Mouse (Mus musculus) CH12.LX (cell line): ENCODE data around the gene Spen. TPM values are rescaled to one million over a fixed set of nuclear protein-coding genes. Genes with fewer than 3 reads are reported as not detected.
"Not testable (repeated sequence)": the region's sequence is repeated elsewhere in the genome, so short reads cannot be mapped to it uniquely, and the experiment has no call there.

Experiments used
- DNase-seq: peaks from one replicate; pipeline ENCODE4 v3.0.0-alpha.2; 2013; ENCODE audit errors: extremely low read depth
- H3K27ac ChIP-seq: 2 replicates; pipeline ENCODE4 v1.5.1; 2012; ENCODE audit warnings: low read depth, mild to moderate bottlenecking, control low read depth, moderate library complexity; ENCODE audit not compliant: insufficient read depth
- H3K27me3 ChIP-seq: replicated peaks from 2 replicates; pipeline ENCODE3; 2012; ENCODE audit warnings: inconsistent platforms
- H3K36me3 ChIP-seq, 2 experiments: replicated peaks in 1 of 2; 2 replicates each; pipeline versions ENCODE3 to v1.6.1; 2012; ENCODE audit warnings: inconsistent platforms in 1 of 2, low read length in 1 of 2, mild to moderate bottlenecking in 1 of 2, mixed read lengths in 1 of 2, moderate library complexity in 1 of 2; ENCODE audit not compliant: control insufficient read depth in 1 of 2, insufficient read depth in 1 of 2
- H3K4me1 ChIP-seq, 2 experiments: 2 replicates each; pipeline ENCODE4 v1.6.1; 2012; ENCODE audit warnings: inconsistent platforms in 1 of 2, moderate library complexity in 1 of 2; ENCODE audit not compliant: insufficient read depth in 2 of 2, control insufficient read depth in 1 of 2
- H3K4me2 ChIP-seq: 2 replicates; pipeline ENCODE4 v1.6.1; 2012; ENCODE audit warnings: low read depth, mild to moderate bottlenecking, control low read depth; ENCODE audit not compliant: poor library complexity, insufficient read depth, severe bottlenecking
- H3K4me3 ChIP-seq, 3 experiments: fragments of 150-350 bp in 1 of 3; sonication (generic) in 1 of 3; replicated peaks in 1 of 3; 2 replicates each; pipeline versions ENCODE3 to v1.5.1; 2011 to 2012; ENCODE audit warnings: low read depth in 2 of 3, low read length in 2 of 3, mild to moderate bottlenecking in 2 of 3, moderate library complexity in 2 of 3, control low read depth in 1 of 3, improper control_type of control experiment in 1 of 3, inconsistent platforms in 1 of 3, mixed read lengths in 1 of 3; ENCODE audit not compliant: poor library complexity in 1 of 3
- H3K79me2 ChIP-seq: replicated peaks from 2 replicates; pipeline ENCODE4 v1.6.1; 2012; ENCODE audit warnings: mild to moderate bottlenecking, moderate library complexity; ENCODE audit not compliant: control insufficient read depth, poor library complexity, insufficient read depth, severe bottlenecking; ENCODE audit errors: extremely low read depth
- H3K9ac ChIP-seq: 2 replicates; pipeline ENCODE4 v1.6.1; 2012; ENCODE audit warnings: low read depth, mild to moderate bottlenecking, control low read depth, moderate library complexity; ENCODE audit not compliant: insufficient read depth
- H3K9me3 ChIP-seq: replicated peaks from 2 replicates; pipeline ENCODE3; 2012; ENCODE audit warnings: low read length, inconsistent platforms, mixed read lengths
- CHD2 ChIP-seq: IDR thresholded peaks from 2 replicates; pipeline ENCODE4 v1.6.1; 2011; ENCODE audit warnings: low read length, improper control_type of control experiment
- E2F4 ChIP-seq: IDR thresholded peaks from 2 replicates; pipeline ENCODE4 v1.6.1; 2011; ENCODE audit warnings: low read depth, low read length, improper control_type of control experiment; ENCODE audit not compliant: insufficient replicate concordance
- ETS1 ChIP-seq: conservative IDR thresholded peaks from 2 replicates; pipeline ENCODE4 v1.6.1; 2012; ENCODE audit warnings: low read depth, mild to moderate bottlenecking, inconsistent platforms, low read length, improper control_type of control experiment, moderate library complexity
- HCFC1 ChIP-seq: IDR thresholded peaks from 2 replicates; pipeline ENCODE4 v1.6.1; 2012; ENCODE audit warnings: low read depth, mild to moderate bottlenecking, inconsistent platforms, low read length, improper control_type of control experiment
- KAT2A ChIP-seq: IDR thresholded peaks from 2 replicates; pipeline ENCODE4 v1.6.1; 2012; ENCODE audit warnings: low read length, improper control_type of control experiment, inconsistent platforms; ENCODE audit not compliant: insufficient replicate concordance
- MAX ChIP-seq: IDR thresholded peaks from 2 replicates; pipeline ENCODE4 v1.6.1; 2011; ENCODE audit warnings: low read length, improper control_type of control experiment
- MAZ ChIP-seq: IDR thresholded peaks from 2 replicates; pipeline ENCODE4 v1.6.1; 2012; ENCODE audit warnings: low read depth, mild to moderate bottlenecking, inconsistent platforms, low read length, improper control_type of control experiment, moderate library complexity
- MEF2A ChIP-seq: IDR thresholded peaks from 2 replicates; pipeline ENCODE4 v1.6.1; 2014; ENCODE audit warnings: low read depth, mild to moderate bottlenecking, inconsistent platforms, low read length, improper control_type of control experiment, borderline replicate concordance
- MXI1 ChIP-seq: IDR thresholded peaks from 2 replicates; pipeline ENCODE4 v1.6.1; 2011; ENCODE audit warnings: mild to moderate bottlenecking, low read depth, low read length, improper control_type of control experiment
- NELFE ChIP-seq: IDR thresholded peaks from 2 replicates; pipeline ENCODE4 v1.6.1; 2011; ENCODE audit warnings: low read depth, low read length, improper control_type of control experiment
- NRF1 ChIP-seq: IDR thresholded peaks from 2 replicates; pipeline ENCODE4 v1.6.1; 2014; ENCODE audit warnings: low read depth, mild to moderate bottlenecking, inconsistent platforms, low read length, improper control_type of control experiment, moderate library complexity
- PAX5 ChIP-seq: IDR thresholded peaks from 2 replicates; pipeline ENCODE4 v1.6.1; 2012; ENCODE audit warnings: low read length, inconsistent platforms, mixed read lengths
- POLR2A ChIP-seq: IDR thresholded peaks from 2 replicates; pipeline ENCODE4 v1.6.1; 2011; ENCODE audit warnings: low read depth, mild to moderate bottlenecking, improper control_type of control experiment, low read length
- TBP ChIP-seq: conservative IDR thresholded peaks from 2 replicates; pipeline ENCODE4 v1.6.1; 2011; ENCODE audit warnings: low read depth, low read length, improper control_type of control experiment
- UBTF ChIP-seq: IDR thresholded peaks from 2 replicates; pipeline ENCODE4 v1.6.1; 2012; ENCODE audit warnings: low read depth, mild to moderate bottlenecking, inconsistent platforms, low read length, improper control_type of control experiment, moderate library complexity
- USF2 ChIP-seq: conservative IDR thresholded peaks from 2 replicates; pipeline ENCODE4 v1.6.1; 2011; ENCODE audit warnings: low read depth, low read length, improper control_type of control experiment
- ZC3H11A ChIP-seq: IDR thresholded peaks from 2 replicates; pipeline ENCODE4 v1.6.1; 2012; ENCODE audit warnings: low read depth, mild to moderate bottlenecking, inconsistent platforms, low read length, improper control_type of control experiment
- dilution Hi-C: fragments of 300-500 bp; cut with MboI; formaldehyde crosslinking; loops from 2 replicates; pipeline ENCODE4 v1.14.3; 2020; ENCODE audit warnings: low sequenced_read_pairs; ENCODE audit not compliant: extremely low pct_unique_long_range_greater_than_20kb, extremely low pct_ligation_motif_present
- in situ Hi-C: fragments of 300-500 bp; cut with MboI; formaldehyde crosslinking; loops from 3 replicates; pipeline ENCODE4 v1.14.3; 2019; ENCODE audit warnings: low sequenced_read_pairs, low pct_ligation_motif_present, low pct_unique_long_range_greater_than_20kb, mixed read lengths
- polyA plus RNA-seq: library from polyadenylated mRNA; unstranded; fragments of >175 nt; gene quantifications from 2 replicates; pipeline ENCODE4 v1.2.1, GENCODE M21; 2012; ENCODE audit warnings: low read depth; ENCODE audit not compliant: insufficient read length
- total RNA-seq, 2 experiments: library from RNA; depleted of rRNA; stranded (reverse); fragments of 300-350 nt in 1 of 2; fragments of >200 nt in 1 of 2; gene quantifications; 2 replicates each; pipeline ENCODE4 v1.2.3; 2012 to 2014

Gene Spen
- total and polyA plus RNA-seq, 3 experiments, result 4.0 to 21.6 (median 10.2) TPM

- Histone ChIP-seq H3K4me3 (no peak overlapping the region), H3K9ac (no peak overlapping the region), H3K36me3 (no peaks in the 10 kb centered on the region), H3K4me2 (no peak overlapping the region), H3K4me1 (peaks cover 3 to 11% of the 10 kb centered on the region in 2 experiments; a peak in 3 of 4 replicates), H3K9me3 (peaks cover 10% of the 10 kb centered on the region), H3K27ac (no peak overlapping the region), H3K79me2 (no peaks in the 10 kb centered on the region), H3K27me3 (no peaks in the 10 kb centered on the region)
- TF ChIP-seq MAZ (no peak), MAX (no peak), CHD2 (no peak), KAT2A (no peak), PAX5 (no peak), ZC3H11A (no peak), TBP (no peak), UBTF (no peak), HCFC1 (no peak), ETS1 (no peak), POLR2A (no peak), USF2 (no peak), MEF2A (no peak), E2F4 (no peak), NELFE (no peak), MXI1 (no peak), NRF1 (no peak)
- in situ Hi-C loops (no loop called here), dilution Hi-C loops (no loop called here)
- DNase-seq, result no peak
Measured at GRCm38 (mm10) chr4:141558658-141559057, 20.3 kb upstream of the Spen start.

- H3K27me3 ChIP-seq, H3K4me3 ChIP-seq, DNase-seq, H3K27ac ChIP-seq, H3K9ac ChIP-seq, in situ Hi-C loops, H3K4me2 ChIP-seq, H3K79me2 ChIP-seq, H3K36me3 ChIP-seq, dilution Hi-C loops: not testable (repeated sequence)
- peaks cover 10% of the 10 kb centered on the region for H3K9me3 ChIP-seq
- peaks cover 2 to 29% of the 10 kb centered on the region in 2 experiments; a peak in 3 of 4 replicates for H3K4me1 ChIP-seq
Measured at GRCm38 (mm10) chr4:141556163-141556562, 17.8 kb upstream of the Spen start.

DNA sequence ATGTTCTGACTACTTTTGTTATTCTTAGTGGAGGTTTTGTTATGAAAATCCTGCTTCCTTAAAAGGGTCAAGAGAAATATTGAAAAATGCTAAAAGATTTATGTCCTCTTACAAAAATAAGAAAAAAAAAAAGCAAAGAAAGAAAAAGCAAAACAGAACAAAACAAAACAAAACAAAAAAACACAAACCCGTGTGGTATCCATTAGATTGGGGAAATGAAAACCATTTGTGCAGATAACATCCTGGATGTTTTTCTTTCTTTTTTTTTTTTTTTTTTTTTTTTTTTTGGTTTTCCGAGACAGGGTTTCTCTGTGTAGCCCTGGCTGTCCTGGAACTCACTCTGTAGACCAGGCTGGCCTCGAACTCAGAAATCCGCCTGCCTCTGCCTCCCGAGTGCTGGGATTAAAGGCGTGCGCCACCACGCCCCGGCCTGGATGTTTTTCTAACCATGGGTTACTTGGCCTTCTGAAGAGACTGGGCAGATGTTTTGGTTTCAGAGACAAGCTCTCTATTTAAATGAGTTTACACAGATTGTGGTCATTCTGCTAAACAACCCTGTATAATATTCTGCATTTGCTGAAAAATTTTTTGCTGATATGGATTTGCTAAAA, 16.0 kb upstream of the Spen start:
- in situ Hi-C loops, dilution Hi-C loops: not testable (repeated sequence)
- peaks cover 4 to 34% of the 10 kb centered on the region in 2 experiments for H3K4me1 ChIP-seq

More for the DNA sequence above, 16.0 kb upstream of the Spen start:
- not testable (repeated sequence) for H3K9ac ChIP-seq, H3K27me3 ChIP-seq, H3K27ac ChIP-seq, H3K79me2 ChIP-seq, H3K36me3 ChIP-seq, H3K4me3 ChIP-seq, H3K4me2 ChIP-seq, DNase-seq, H3K9me3 ChIP-seq
